Comparison of ENCODE assay signal across 8 mouse cellular contexts in the genomic region with DNA sequence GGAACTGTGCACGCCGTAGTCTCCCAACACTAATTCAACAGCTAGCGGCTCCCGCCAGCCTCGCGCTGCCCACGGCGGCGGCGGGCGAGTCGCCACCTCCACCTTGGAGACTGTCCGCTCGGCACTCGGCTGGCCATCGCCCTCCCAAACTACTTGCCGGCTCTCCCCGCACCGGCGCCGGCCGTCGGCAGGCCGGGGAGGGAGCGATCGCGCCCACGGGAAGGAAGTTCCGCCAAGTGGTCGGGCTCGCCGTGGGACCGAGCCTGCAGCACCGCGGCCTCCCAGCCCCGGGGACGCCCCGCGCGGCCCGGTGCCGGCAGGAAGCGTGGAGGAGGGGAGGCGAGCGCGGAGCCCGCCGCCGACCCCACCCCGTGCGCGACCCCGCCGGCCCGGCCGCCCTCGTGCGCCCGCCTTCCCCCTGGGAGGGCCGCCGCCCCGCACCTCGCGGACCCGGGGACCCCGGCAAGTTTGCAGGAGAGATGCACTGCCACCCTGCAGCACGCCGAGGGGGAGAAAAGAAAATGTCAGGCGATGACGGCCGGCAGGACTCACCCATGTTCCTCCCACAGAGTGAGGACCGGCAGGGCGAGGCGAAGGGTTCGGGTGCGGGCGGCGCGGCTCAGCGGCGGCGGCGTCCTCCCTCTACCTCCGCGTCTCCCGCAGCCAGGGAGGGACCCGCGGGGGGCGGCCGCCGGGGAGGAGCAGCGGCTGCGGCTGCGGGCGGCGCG. TPM values are rescaled to one million over a fixed set of nuclear protein-coding genes. Genes with fewer than 3 reads are reported as not detected.
A peak's percentile ranks its signal among the peaks of the same experiment; 100 is the strongest.
DNase-seq lines count a peak whose midpoint lies in the region; ATAC-seq lines count a peak whose summit lies in the region.

Gene Rap1gds1 (minus strand): TSS at position 718 of the 728 bp plus-strand sequence.

- WGBS in intestine, embryonic 14.5 days, result under 1% methylated on average over 68 of the region's 97 CpGs

- DNase-seq in adrenal gland, adult 18-20 months (ENCODE audit: low spot score in 2 of 2), result peak; percentile 64 to 71
- peak; percentile 58 for DNase-seq in embryo, embryonic 10.5 days (ENCODE audit: low spot score)
- DNase-seq in gastrocnemius, postnatal 25 days, result peak; percentile 62
- peak; percentile 90 for DNase-seq in intestine, embryonic 14.5 days (ENCODE audit: low spot score)
- DNase-seq in left cerebral cortex, postnatal 25 days (ENCODE audit: low spot score in 2 of 2), result peak; percentile 66 to 70
- DNase-seq in mesoderm, embryonic 11.5 days (ENCODE audit: low read depth, low spot score), result peak; percentile 60
- DNase-seq in right cerebral cortex, postnatal 25 days, result peak; percentile 75
- peak; percentile 55 to 65 for DNase-seq in urinary bladder, postnatal 4 days (ENCODE audit: low spot score in 2 of 2)

- H3K9ac ChIP-seq in intestine, embryonic 14.5 days (ENCODE audit: low read length), result peak within 1 kb of the TSS; percentile 91

- peak; percentile 73 for ATAC-seq in intestine, embryonic 14.5 days (replicated peaks; ENCODE audit: low FRiP score, low TSS enrichment, low read depth)

- H3K4me3 ChIP-seq in intestine, embryonic 14.5 days (ENCODE audit: low read depth, low read length), result peak within 1 kb of the TSS; percentile 87

- intact Hi-C loops in left cerebral cortex, postnatal 25 days (cut with DNase I), result loop anchor here (5.0 to 10.0 kb wide), 4 partner anchors 67 to 330 kb away; partner anchors contain the start of gene Tspan5

- no peaks in the 10 kb centered on the region for H3K27me3 ChIP-seq in intestine, embryonic 14.5 days (replicated peaks; ENCODE audit: control insufficient read depth, insufficient read depth, low read length)

- H3K4me2 ChIP-seq in intestine, embryonic 14.5 days (ENCODE audit: low read length), result peak within 1 kb of the TSS; percentile 81

- no peaks in the 10 kb centered on the region for H3K9me3 ChIP-seq in intestine, embryonic 14.5 days (ENCODE audit: control insufficient read depth, low read length)

- peak within 1 kb of the TSS; percentile 98 for H3K27ac ChIP-seq in intestine, embryonic 14.5 days (ENCODE audit: low read depth)

- peaks cover 15% of the 10 kb centered on the region for H3K4me1 ChIP-seq in intestine, embryonic 14.5 days (replicated peaks; ENCODE audit: control insufficient read depth, insufficient read depth, low read length)

- H3K36me3 ChIP-seq in intestine, embryonic 14.5 days (ENCODE audit: control insufficient read depth, insufficient read depth, low read length), result no peaks in the 10 kb centered on the region

RNA-seq across cellular contexts. Expression of gene Rap1gds1, which starts in this region (rescaled TPM):
- total RNA-seq in adrenal gland, adult 18-20 months (2021), result 10 to 100 TPM; 46.3 to 52.5 TPM
- total RNA-seq in gastrocnemius, postnatal 25 days (2021), result 10 to 100 TPM; 34.4 to 37.5 TPM
- 61.4 and 66.6 TPM in 2 replicates for polyA plus RNA-seq in intestine, embryonic 14.5 days (2014; fragmentation: Nextera tagmentation; extraction: Ambion mirVana)
- total RNA-seq in left cerebral cortex, postnatal 25 days (2021), result 100 to 1,000 TPM; 260 to 270 TPM

Comparison
In these comparisons a context has a peak if more than half of its experiments do, and no peak if none do; other contexts are left out.
1. Peak in every context shown above with its lines: DNase-seq, ATAC-seq, H3K4me3 ChIP-seq and H3K27ac ChIP-seq.
2. RNA of gene Rap1gds1 (total RNA-seq): 260 to 270 TPM in left cerebral cortex, postnatal 25 days; 46.3 to 52.5 TPM in adrenal gland, adult 18-20 months and 34.4 to 37.5 TPM in gastrocnemius, postnatal 25 days; every median in the first group is over 4 times any median in the second.